In the genomic region with DNA sequence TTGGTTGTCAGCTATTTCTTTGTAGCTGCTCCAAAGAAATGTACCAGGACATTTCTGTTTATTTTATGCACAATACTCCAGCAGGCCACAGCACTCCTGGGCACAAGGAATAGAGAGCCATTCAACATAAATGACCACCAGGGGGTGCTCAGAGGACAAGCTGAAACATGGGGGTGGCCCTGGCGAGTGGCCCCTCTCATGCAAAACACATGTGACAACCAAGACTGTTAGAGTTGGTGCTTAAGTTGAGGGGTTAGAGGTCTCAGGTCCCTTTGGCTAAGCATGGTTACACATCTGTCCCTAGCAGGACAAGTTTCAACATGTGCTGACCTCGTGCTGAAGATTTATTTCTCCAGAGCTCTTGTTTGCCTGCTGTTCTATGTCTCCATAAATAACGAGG, we compare ENCODE assay signal across 9 mouse cellular contexts.
DNase-seq lines count a peak whose midpoint lies in the region; ATAC-seq and TF ChIP-seq lines count a peak whose summit lies in the region.
"Had no signal": no experiment of that assay in that cellular context is flagged by ENCODE, and none has a peak within 500 bp of the region (broad histone marks: within the 10 kb centered on the region; RNA-seq: fewer than 3 reads in every experiment).

No protein-coding gene starts in this region.

- H3K27me3 ChIP-seq in kidney, embryonic 16.5 days (ENCODE audit: insufficient read depth, low read length), result no peaks in the 10 kb centered on the region
- no peaks in the 10 kb centered on the region for H3K27me3 ChIP-seq in small intestine, adult 2 months (ENCODE audit: control insufficient read depth, insufficient read depth, low read length)
- H3K27me3 ChIP-seq in hindbrain, embryonic 16.5 days (replicated peaks; ENCODE audit: control insufficient read depth, insufficient read depth, low read length), result no peaks in the 10 kb centered on the region
- H3K27me3 ChIP-seq: liver, embryonic 13.5 days had no signal

- no peaks in the 10 kb centered on the region for H3K36me3 ChIP-seq in kidney, embryonic 16.5 days (ENCODE audit: insufficient read depth, low read length)
- H3K36me3 ChIP-seq in small intestine, adult 2 months (ENCODE audit: control insufficient read depth, insufficient read depth, low read length), result no peaks in the 10 kb centered on the region
- no peaks in the 10 kb centered on the region for H3K36me3 ChIP-seq in hindbrain, embryonic 16.5 days (ENCODE audit: control insufficient read depth, insufficient read depth, low read length)
- H3K36me3 ChIP-seq: liver, embryonic 13.5 days had no signal

- no peak for TF ChIP-seq POLR2A in brain, embryonic 14.5 days (IDR thresholded peaks at IDR 0.05; ENCODE audit: borderline replicate concordance, extremely low read depth, insufficient read depth, insufficient read length, poor library complexity, severe bottlenecking)
- no peak for TF ChIP-seq POLR2A in small intestine, adult 2 months (IDR thresholded peaks at IDR 0.05; ENCODE audit: low read depth, low read length)

- H3K9ac ChIP-seq in kidney, embryonic 16.5 days (replicated peaks; ENCODE audit: low read length), result no peak overlapping the region
- H3K9ac ChIP-seq in hindbrain, embryonic 16.5 days (ENCODE audit: low read depth, low read length), result no peak overlapping the region
- H3K9ac ChIP-seq: liver, embryonic 13.5 days had no signal

- H3K9me3 ChIP-seq in kidney, embryonic 16.5 days (ENCODE audit: low read length), result no peaks in the 10 kb centered on the region
- H3K9me3 ChIP-seq in hindbrain, embryonic 16.5 days (ENCODE audit: control insufficient read depth, low read length), result no peaks in the 10 kb centered on the region
- H3K9me3 ChIP-seq: liver, embryonic 13.5 days had no signal

- peak; percentile 60; the same call in 1 of the 2 replicates for ATAC-seq in kidney, embryonic 16.5 days (ENCODE audit: low FRiP score, low TSS enrichment)
- ATAC-seq in hindbrain, embryonic 16.5 days, result no peak

- peak; percentile 39; the same call in 1 of the 2 replicates for TF ChIP-seq CTCF in brain, embryonic 14.5 days (IDR thresholded peaks at IDR 0.05; ENCODE audit: borderline replicate concordance, extremely low read depth, insufficient read depth, insufficient read length)
- TF ChIP-seq CTCF in small intestine, adult 2 months (IDR thresholded peaks at IDR 0.05; ENCODE audit: extremely low read depth, insufficient read length, insufficient replicate concordance, low read depth, low read length), result peak; percentile 52; the same call in 1 of the 2 replicates

- 0 out of 2 replicates have a peak, but pooled peaks cover 10% of the 10 kb centered on the region for H3K4me1 ChIP-seq in kidney, embryonic 16.5 days (ENCODE audit: insufficient read depth, low read length)
- no peaks in the 10 kb centered on the region for H3K4me1 ChIP-seq in small intestine, adult 2 months (ENCODE audit: control insufficient read depth, insufficient read depth, insufficient read length, low read length)
- no peaks in the 10 kb centered on the region for H3K4me1 ChIP-seq in hindbrain, embryonic 16.5 days (ENCODE audit: control insufficient read depth, insufficient read depth, low read depth, low read length)
- H3K4me1 ChIP-seq: liver, embryonic 13.5 days had no signal

- H3K27ac ChIP-seq in kidney, embryonic 16.5 days (ENCODE audit: low read length), result no peak overlapping the region
- H3K27ac ChIP-seq in small intestine, adult 2 months (ENCODE audit: insufficient read depth, low read depth, low read length), result no peak overlapping the region
- H3K27ac ChIP-seq in hindbrain, embryonic 16.5 days (ENCODE audit: low read depth, low read length), result no peak overlapping the region
- H3K27ac ChIP-seq: liver, embryonic 13.5 days had no signal

- H3K4me2 ChIP-seq in kidney, embryonic 16.5 days (replicated peaks; ENCODE audit: low read depth, low read length), result no peak overlapping the region
- H3K4me2 ChIP-seq in hindbrain, embryonic 16.5 days (ENCODE audit: low read length), result no peak overlapping the region
- H3K4me2 ChIP-seq: liver, embryonic 13.5 days had no signal

- 26% methylated on average over 3 of the region's 3 CpGs for WGBS in kidney, embryonic 16.5 days
- 46% methylated on average over 3 of the region's 3 CpGs for WGBS in small intestine, adult 2 months
- 61% methylated on average over 3 of the region's 3 CpGs for WGBS in hindbrain, embryonic 16.5 days

- DNase-seq in layer of hippocampus, adult 11-12 months (ENCODE audit: low spot score), result peak; percentile 17
- no peak for DNase-seq in layer of hippocampus, postnatal 10 days (ENCODE audit: low spot score in 2 of 2)
- DNase-seq in ES-CJ7 (ENCODE audit: low read depth, low spot score), result peak; percentile 38
- peak; percentile 4 for DNase-seq in brain, embryonic 14.5 days (ENCODE audit: low read depth)
- no peak for DNase-seq in frontal cortex, postnatal 14 days (ENCODE audit: low spot score in 2 of 2)
- DNase-seq: liver, embryonic 13.5 days had no signal

- H3K4me3 ChIP-seq in kidney, embryonic 16.5 days (ENCODE audit: low read length), result no peak overlapping the region
- no peak overlapping the region for H3K4me3 ChIP-seq in small intestine, adult 2 months (ENCODE audit: low read depth, low read length)
- H3K4me3 ChIP-seq in hindbrain, embryonic 16.5 days (ENCODE audit: low read length), result no peak overlapping the region
- H3K4me3 ChIP-seq: liver, embryonic 13.5 days had no signal

Comparison
In these comparisons a context has a peak if more than half of its experiments do, and no peak if none do; other contexts are left out.
1. DNase-seq: peak in layer of hippocampus, adult 11-12 months (single experiment), ES-CJ7 (single experiment) and brain, embryonic 14.5 days (single experiment); none in layer of hippocampus, postnatal 10 days (0 of 2) and frontal cortex, postnatal 14 days (0 of 2).